Mouse (Mus musculus) embryo, embryonic 11 days (tissue): ENCODE measurements at regions not wholly inside any gene's neighbourhood (a gene's known extent, or its start where the extent isn't known, plus 50 kb on each side); places are given as distances from the start of the nearest gene placed in this dataset.
A peak's percentile ranks its signal among the peaks of the same experiment; 100 is the strongest.

Experiments used
- DNase-seq: peaks from one replicate; pipeline ENCODE4 v3.0.0-alpha.2; 2015

GRCm38 (mm10) chr3:62985033-62985432 is 256.3 kb upstream of the Mme start:
- no peak for DNase-seq

- DNase-seq = no peak
These were observed 264.4 kb upstream of the Mme start for GRCm38 (mm10) chr3:62976906-62977305.

- no peak for DNase-seq
These were observed 278.1 kb upstream of the Mme start for GRCm38 (mm10) chr3:62963244-62963643.

- no peak for DNase-seq
These were observed 278.7 kb upstream of the Mme start for GRCm38 (mm10) chr3:62962608-62963007.

GRCm38 (mm10) chr3:62945356-62945755 is 296.0 kb upstream of the Mme start:
- DNase-seq = no peak

- no peak for DNase-seq
These were observed 302.7 kb upstream of the Mme start for GRCm38 (mm10) chr3:62938601-62939000.

GRCm38 (mm10) chr3:62924441-62924840 is 316.9 kb upstream of the Mme start:
- peak; percentile 67 for DNase-seq

GRCm38 (mm10) chr3:62916899-62917298 is 312.0 kb upstream of the Gpr149 start:
- DNase-seq = no peak

- no peak for DNase-seq
These were observed 280.2 kb upstream of the Gpr149 start for GRCm38 (mm10) chr3:62885104-62885503.

- DNase-seq = no peak
These were observed 277.6 kb upstream of the Gpr149 start for GRCm38 (mm10) chr3:62882310-62883073.

- peak; percentile 58 for DNase-seq
These were observed 255.8 kb upstream of the Gpr149 start for GRCm38 (mm10) chr3:62860731-62861130.

- DNase-seq = peak; percentile 1
These were observed 230.9 kb upstream of the Gpr149 start for GRCm38 (mm10) chr3:62835695-62836476.

GRCm38 (mm10) chr3:62823892-62824291 is 219.0 kb upstream of the Gpr149 start:
- DNase-seq = no peak

- peak; percentile 7 for DNase-seq
These were observed 196.1 kb upstream of the Gpr149 start for GRCm38 (mm10) chr3:62801044-62801443.

- peak; percentile 16 for DNase-seq
These were observed 181.3 kb upstream of the Gpr149 start for GRCm38 (mm10) chr3:62786233-62786632.
